Mouse (Mus musculus) hindbrain, embryonic 13.5 days (tissue): ENCODE results near the gene Lpar2. TPM values are rescaled to one million over a fixed set of nuclear protein-coding genes. Genes with fewer than 3 reads are reported as not detected.
A peak's percentile ranks its signal among the peaks of the same experiment; 100 is the strongest.

Source experiments
- ATAC-seq: fragments of 200-750 bp; cut with Nextera tagmentation; 2 replicates; pipeline ENCODE4 v1.8.0; 2017; ENCODE audit warnings: moderate TSS enrichment; ENCODE audit not compliant: low FRiP score
- H3K27ac ChIP-seq: fragments of 300-500 bp; sonication (generic); 2 replicates; pipeline ENCODE4 v1.5.1; 2015; ENCODE audit warnings: inconsistent platforms, mild to moderate bottlenecking, moderate library complexity
- H3K27me3 ChIP-seq: fragments of 300-500 bp; sonication (generic); 2 replicates; pipeline ENCODE4 v1.6.1; 2015; ENCODE audit warnings: mild to moderate bottlenecking, inconsistent platforms
- H3K36me3 ChIP-seq: fragments of 300-500 bp; sonication (generic); 2 replicates; pipeline ENCODE4 v1.6.1; 2015; ENCODE audit warnings: mild to moderate bottlenecking, inconsistent platforms
- H3K4me1 ChIP-seq: fragments of 300-500 bp; sonication (generic); replicated peaks from 2 replicates; pipeline ENCODE4 v1.6.1; 2015; ENCODE audit warnings: inconsistent platforms
- H3K4me2 ChIP-seq: fragments of 300-500 bp; sonication (generic); 2 replicates; pipeline ENCODE4 v1.6.1; 2015; ENCODE audit warnings: inconsistent platforms, mild to moderate bottlenecking, moderate library complexity
- H3K4me3 ChIP-seq: fragments of 300-500 bp; sonication (generic); 2 replicates; pipeline ENCODE4 v1.5.1; 2015; ENCODE audit warnings: mild to moderate bottlenecking, inconsistent platforms
- H3K9ac ChIP-seq: fragments of 300-500 bp; sonication (generic); 2 replicates; pipeline ENCODE4 v1.6.1; 2015; ENCODE audit warnings: mild to moderate bottlenecking, inconsistent platforms
- H3K9me3 ChIP-seq: fragments of 300-500 bp; sonication (generic); 2 replicates; pipeline ENCODE4 v1.6.1; 2016; ENCODE audit warnings: inconsistent platforms
- WGBS: fragments of 180-500 bp; shearing (Covaris S2); methylation state at CpG from one replicate; pipeline ENCODE4 v1.1.7; 2015; 5-methylcytosine and 5-hydroxymethylcytosine counted together
- polyA plus RNA-seq: library from polyadenylated mRNA; unstranded; fragments of >200 nt; fragmentation: Nextera tagmentation; extraction: Ambion mirVana; gene quantifications from 2 replicates; pipeline ENCODE4 v1.2.1, GENCODE M21; 2015

Lpar2 gene
- polyA plus RNA-seq, 1 experiment from 2014 or later, result 0.83 TPM

- peak; percentile 73 for ATAC-seq
- Histone ChIP-seq H3K9me3 (no peaks in the 10 kb centered on the region), H3K4me3 (peak overlapping the region; percentile 69), H3K27me3 (no peaks in the 10 kb centered on the region), H3K4me1 (peaks cover 18% of the 10 kb centered on the region), H3K27ac (peak overlapping the region; percentile 79), H3K36me3 (peaks cover 77% of the 10 kb centered on the region), H3K4me2 (peak overlapping the region; percentile 77), H3K9ac (peak overlapping the region; percentile 85)
- WGBS, result 2% methylated on average over 23 of the region's 23 CpGs
Observed at GRCm38 (mm10) chr8:69808864-69809403, 13.3 kb upstream of the Lpar2 start.

GRCm38 (mm10) chr8:69809820-69810219 is 12.4 kb upstream of the Lpar2 start:
- peak overlapping the region; percentile 69 for H3K4me3 ChIP-seq
- H3K4me2 ChIP-seq, result peak overlapping the region; percentile 77
- WGBS, result 64% methylated on average over 3 of the region's 3 CpGs
- H3K4me1 ChIP-seq, result peaks cover 18% of the 10 kb centered on the region
- H3K9me3 ChIP-seq, result no peaks in the 10 kb centered on the region
- H3K27me3 ChIP-seq, result no peaks in the 10 kb centered on the region
- peaks cover 78% of the 10 kb centered on the region for H3K36me3 ChIP-seq
- peak overlapping the region; percentile 49; the same call in 1 of the 2 replicates for H3K9ac ChIP-seq
- H3K27ac ChIP-seq, result 0 out of 2 replicates have a peak overlapping the region, but pooled peaks have one; percentile 23
- ATAC-seq, result no peak

DNA sequence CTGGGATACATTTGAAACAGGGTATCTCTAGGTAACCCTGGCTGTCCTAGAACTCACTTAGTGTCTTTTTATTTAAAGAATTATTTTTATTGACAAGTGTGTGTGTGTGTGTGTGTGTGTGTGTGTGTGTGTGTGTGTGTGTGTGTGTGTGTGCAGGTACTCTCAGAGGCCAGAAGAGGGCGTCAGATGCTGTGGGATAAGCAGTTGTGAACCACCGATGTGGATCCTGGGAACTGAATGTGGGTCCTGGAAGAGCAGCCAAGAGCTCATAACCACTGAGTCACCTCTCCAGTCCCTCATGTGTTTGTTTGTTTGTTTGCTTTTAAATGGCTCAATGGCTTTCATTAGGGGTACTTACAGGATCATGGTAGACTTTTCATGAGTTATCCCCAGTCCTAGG is 7.3 kb upstream of the Lpar2 start:
- no peak for ATAC-seq
- Histone ChIP-seq H3K4me2 (no peak overlapping the region), H3K4me1 (peaks cover 6% of the 10 kb centered on the region), H3K27ac (no peak overlapping the region), H3K36me3 (peaks cover 93% of the 10 kb centered on the region), H3K4me3 (no peak overlapping the region), H3K9ac (no peak overlapping the region), H3K27me3 (no peaks in the 10 kb centered on the region), H3K9me3 (no peaks in the 10 kb centered on the region)
- 85% methylated on average over 2 of the region's 2 CpGs for WGBS

GRCm38 (mm10) chr8:69815396-69815795 is 6.8 kb upstream of the Lpar2 start:
- WGBS, result 97% methylated on average over 4 of the region's 4 CpGs
- Histone ChIP-seq H3K36me3 (peaks cover 94% of the 10 kb centered on the region), H3K27ac (no peak overlapping the region), H3K4me2 (no peak overlapping the region), H3K27me3 (no peaks in the 10 kb centered on the region), H3K9me3 (no peaks in the 10 kb centered on the region), H3K4me3 (no peak overlapping the region), H3K9ac (no peak overlapping the region), H3K4me1 (peaks cover 1% of the 10 kb centered on the region; the same call in 1 of the 2 replicates)
- ATAC-seq, result no peak

- Histone ChIP-seq H3K27ac (no peak overlapping the region), H3K36me3 (peaks cover 59% of the 10 kb centered on the region), H3K27me3 (no peaks in the 10 kb centered on the region), H3K9ac (no peak overlapping the region), H3K4me2 (no peak overlapping the region), H3K4me3 (no peak overlapping the region), H3K4me1 (peaks cover 31% of the 10 kb centered on the region), H3K9me3 (no peaks in the 10 kb centered on the region)
- ATAC-seq, result no peak
- WGBS, result 85% methylated on average over 9 of the region's 9 CpGs
Observed at GRCm38 (mm10) chr8:69820466-69820865, 1.8 kb upstream of the Lpar2 start.

DNA sequence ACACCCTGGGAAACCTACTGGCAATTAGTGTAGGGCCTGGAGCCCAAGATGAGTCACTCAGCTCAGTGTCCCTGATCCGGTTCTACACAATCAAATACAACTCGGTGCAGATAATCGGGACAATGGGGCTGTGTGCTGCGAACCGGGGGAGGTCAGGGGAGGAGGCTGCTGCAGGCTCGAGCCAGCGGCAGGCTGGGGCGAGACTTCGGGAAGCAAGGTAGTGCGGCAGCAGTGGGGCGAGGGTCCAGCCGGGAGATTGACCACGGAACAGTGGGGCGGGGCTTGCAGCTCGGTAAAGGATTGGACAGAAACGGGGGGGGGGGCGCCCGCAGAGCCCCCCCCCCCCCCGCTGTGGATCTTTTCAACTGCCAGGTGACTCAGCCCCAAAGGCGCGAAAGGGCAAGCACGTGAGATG is 251 bp upstream of the Lpar2 start:
- H3K9ac ChIP-seq, result peak overlapping the region; percentile 83
- H3K9me3 ChIP-seq, result no peaks in the 10 kb centered on the region
- peak overlapping the region; percentile 56 for H3K4me3 ChIP-seq
- 2% methylated on average over 15 of the region's 22 CpGs for WGBS
- peak; percentile 58 for ATAC-seq
- peak overlapping the region; percentile 78 for H3K4me2 ChIP-seq
- H3K27me3 ChIP-seq, result no peaks in the 10 kb centered on the region
- peak overlapping the region; percentile 80 for H3K27ac ChIP-seq
- H3K4me1 ChIP-seq, result peaks cover 43% of the 10 kb centered on the region
- peaks cover 55% of the 10 kb centered on the region for H3K36me3 ChIP-seq

DNA sequence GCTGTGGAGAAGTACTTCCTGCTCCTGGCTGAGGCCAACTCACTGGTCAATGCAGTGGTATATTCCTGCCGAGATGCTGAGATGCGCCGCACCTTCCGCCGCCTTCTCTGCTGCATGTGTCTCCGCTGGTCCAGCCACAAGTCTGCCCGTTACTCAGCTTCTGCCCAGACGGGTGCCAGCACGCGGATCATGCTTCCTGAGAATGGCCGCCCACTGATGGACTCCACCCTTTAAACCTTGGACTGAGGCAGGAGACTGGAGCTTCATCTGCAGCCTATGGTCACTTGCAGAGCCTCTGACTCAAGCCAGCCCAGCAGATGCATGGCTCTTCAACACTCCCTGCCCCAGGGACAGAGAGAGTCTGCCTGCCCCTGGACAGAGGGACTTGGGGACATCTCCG is 4.1 kb downstream of the Lpar2 start:
- Histone ChIP-seq H3K36me3 (peaks cover 43% of the 10 kb centered on the region), H3K4me1 (peaks cover 44% of the 10 kb centered on the region), H3K9ac (0 out of 2 replicates have a peak overlapping the region, but pooled peaks have one; percentile 2), H3K27me3 (no peaks in the 10 kb centered on the region), H3K4me2 (no peak overlapping the region), H3K9me3 (no peaks in the 10 kb centered on the region), H3K4me3 (no peak overlapping the region), H3K27ac (no peak overlapping the region)
- no peak for ATAC-seq
- WGBS, result 94% methylated on average over 12 of the region's 12 CpGs

GRCm38 (mm10) chr8:69832298-69832853 is 10.1 kb downstream of the Lpar2 start, which contains the start of gene Pbx4:
Gene Pbx4 (plus strand): TSS chr8:69832491.
- Histone ChIP-seq H3K4me3 (peak within 1 kb of the TSS; percentile 74), H3K27me3 (no peaks in the 10 kb centered on the region), H3K9ac (peak within 1 kb of the TSS; percentile 85), H3K9me3 (no peaks in the 10 kb centered on the region), H3K4me2 (peak within 1 kb of the TSS; percentile 70), H3K27ac (peak within 1 kb of the TSS; percentile 92), H3K4me1 (peaks cover 28% of the 10 kb centered on the region), H3K36me3 (peaks cover 23% of the 10 kb centered on the region)
- ATAC-seq, result peak; percentile 98
- under 1% methylated on average over 38 of the region's 38 CpGs for WGBS

DNA sequence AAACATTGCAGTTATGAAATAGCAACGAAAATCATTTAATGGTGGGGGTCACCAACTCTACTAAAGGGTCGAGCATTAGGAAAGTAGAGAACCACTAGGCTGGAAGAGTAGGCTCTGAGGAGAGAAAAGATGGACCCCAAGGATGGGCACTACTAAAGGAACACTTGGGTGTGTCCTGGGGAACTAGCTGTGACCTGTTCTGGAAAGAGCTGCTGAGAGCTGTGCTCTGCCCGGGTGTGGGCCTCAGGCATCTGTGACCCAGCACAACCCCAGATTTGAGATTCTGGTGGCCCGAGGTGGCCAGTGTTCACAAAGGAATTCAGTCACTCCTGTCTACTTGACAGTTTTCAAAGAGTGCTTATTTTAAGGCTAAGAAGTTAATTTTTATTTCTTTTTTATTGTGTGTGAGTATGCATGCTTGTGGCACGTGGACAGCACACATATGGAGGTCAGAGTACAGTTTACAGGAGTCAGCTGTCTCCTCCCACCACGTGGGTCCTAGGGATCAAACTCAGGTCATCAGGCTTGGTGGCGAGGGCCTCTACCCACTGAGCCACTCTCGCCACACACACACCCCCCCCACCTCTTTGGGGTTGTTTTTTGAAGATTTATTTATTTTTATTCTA is 14.9 kb downstream of the Lpar2 start:
- H3K4me1 ChIP-seq, result peaks cover 20% of the 10 kb centered on the region
- H3K27ac ChIP-seq, result no peak overlapping the region
- peaks cover 17% of the 10 kb centered on the region for H3K36me3 ChIP-seq
- H3K9ac ChIP-seq, result no peak overlapping the region
- H3K27me3 ChIP-seq, result no peaks in the 10 kb centered on the region
- 86% methylated on average over 8 of the region's 8 CpGs for WGBS
- H3K4me3 ChIP-seq, result no peak overlapping the region
- no peaks in the 10 kb centered on the region for H3K9me3 ChIP-seq
- no peak for ATAC-seq
- no peak overlapping the region for H3K4me2 ChIP-seq

DNA sequence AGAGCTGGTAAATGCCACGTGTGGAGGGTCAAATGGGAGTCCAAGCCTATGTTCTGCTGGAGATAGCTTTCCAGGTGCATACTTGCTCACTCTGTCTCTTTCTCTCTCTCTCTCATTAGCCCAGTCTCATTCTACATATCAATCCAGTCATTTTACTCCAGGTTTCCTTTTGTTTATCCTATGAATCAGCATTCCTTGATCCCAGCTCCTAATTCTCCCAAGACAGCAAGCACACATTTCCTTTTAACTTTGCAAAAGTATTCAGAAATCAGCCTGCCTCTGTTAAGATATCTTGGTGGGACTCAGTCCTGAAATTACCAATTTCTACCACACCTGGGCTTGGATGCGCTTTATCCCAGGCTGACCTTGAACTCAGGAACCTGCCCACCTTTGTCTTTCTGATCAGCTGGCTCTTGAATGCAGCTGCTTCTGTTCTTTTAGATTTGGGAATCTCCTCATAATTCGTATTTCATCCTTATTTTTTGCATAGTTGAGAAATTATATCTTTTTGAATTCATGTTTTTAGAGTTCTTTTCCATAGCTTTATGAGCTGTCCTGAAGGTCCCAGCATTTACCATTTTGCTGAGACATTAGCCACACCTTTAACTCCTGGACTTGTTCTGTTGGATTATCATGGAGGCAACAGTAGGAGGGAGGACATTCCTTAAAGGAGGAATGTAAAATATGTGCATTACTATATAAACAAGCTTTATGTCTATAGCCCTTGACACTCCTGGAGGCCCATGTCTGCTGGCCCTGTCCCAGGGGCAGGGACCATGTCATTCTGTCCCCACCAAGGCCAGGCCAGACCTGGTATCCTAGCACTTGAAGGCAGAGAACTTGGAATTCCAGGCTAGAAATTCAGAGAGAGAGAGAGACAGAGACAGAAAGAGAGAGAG is 25.2 kb downstream of the Lpar2 start:
- ATAC-seq, result no peak
- peaks cover 21% of the 10 kb centered on the region for H3K36me3 ChIP-seq
- H3K4me3 ChIP-seq, result no peak overlapping the region
- no peaks in the 10 kb centered on the region for H3K4me1 ChIP-seq
- H3K9me3 ChIP-seq, result no peaks in the 10 kb centered on the region
- WGBS, result 86% methylated on average over 3 of the region's 3 CpGs
- no peak overlapping the region for H3K27ac ChIP-seq
- H3K4me2 ChIP-seq, result no peak overlapping the region
- no peak overlapping the region for H3K9ac ChIP-seq
- H3K27me3 ChIP-seq, result no peaks in the 10 kb centered on the region

DNA sequence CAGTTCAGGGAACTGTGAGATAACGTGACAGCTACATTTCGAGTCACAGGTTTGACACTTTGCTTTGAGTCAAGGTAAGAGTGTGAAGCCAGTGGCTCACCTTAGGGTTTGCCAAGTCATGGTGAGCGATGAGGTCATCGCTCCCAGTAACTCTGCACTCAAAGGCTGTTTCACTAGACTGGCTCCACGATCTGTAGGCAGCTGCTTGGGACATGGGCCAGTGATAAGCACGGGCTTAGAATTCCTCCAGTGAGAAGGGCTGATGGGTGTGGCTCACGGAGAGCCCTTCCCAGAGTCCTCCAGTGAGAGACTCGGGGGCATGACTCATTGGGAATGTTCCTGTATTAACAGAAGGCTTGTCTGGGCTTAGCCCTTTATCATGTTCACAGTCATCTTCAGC is 26.7 kb downstream of the Lpar2 start:
- ATAC-seq, result no peak
- H3K27ac ChIP-seq, result no peak overlapping the region
- no peaks in the 10 kb centered on the region for H3K27me3 ChIP-seq
- H3K4me3 ChIP-seq, result no peak overlapping the region
- H3K4me1 ChIP-seq, result no peaks in the 10 kb centered on the region
- 92% methylated on average over 8 of the region's 8 CpGs for WGBS
- no peak overlapping the region for H3K4me2 ChIP-seq
- H3K36me3 ChIP-seq, result peaks cover 23% of the 10 kb centered on the region
- no peak overlapping the region for H3K9ac ChIP-seq
- H3K9me3 ChIP-seq, result no peaks in the 10 kb centered on the region

DNA sequence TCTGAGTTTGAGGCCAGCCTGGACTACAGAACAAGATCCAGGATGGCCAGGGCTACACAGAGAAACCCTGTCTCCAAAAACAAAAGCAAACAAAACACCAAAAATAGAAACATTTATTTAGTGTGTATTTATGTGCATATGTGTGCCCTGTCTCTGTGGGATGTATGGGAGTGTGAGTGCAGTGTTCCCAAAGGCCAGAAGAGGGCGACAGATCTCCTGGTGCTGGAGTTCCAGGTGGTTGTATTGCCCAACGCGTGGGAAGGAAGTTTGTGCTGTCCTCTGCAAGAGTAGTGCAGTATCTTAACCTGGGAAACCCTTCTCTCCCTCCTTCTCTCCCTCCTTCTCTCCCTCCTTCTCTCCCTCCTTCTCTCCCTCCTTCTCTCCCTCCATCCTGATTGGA is 27.7 kb downstream of the Lpar2 start:
- no peak overlapping the region for H3K4me3 ChIP-seq
- H3K36me3 ChIP-seq, result peaks cover 23% of the 10 kb centered on the region
- ATAC-seq, result no peak
- 32% methylated on average over 3 of the region's 3 CpGs for WGBS
- no peak overlapping the region for H3K9ac ChIP-seq
- no peak overlapping the region for H3K27ac ChIP-seq
- H3K4me1 ChIP-seq, result no peaks in the 10 kb centered on the region
- no peak overlapping the region for H3K4me2 ChIP-seq
- H3K27me3 ChIP-seq, result no peaks in the 10 kb centered on the region
- H3K9me3 ChIP-seq, result no peaks in the 10 kb centered on the region
